Mouse (Mus musculus) ES-E14 (cell line): Measurements from ENCODE around the gene Sqor.

Source experiments
- CHD2 ChIP-seq: IDR thresholded peaks from 2 replicates; pipeline ENCODE4 v1.6.1; 2014; ENCODE audit warnings: mild to moderate bottlenecking, low read depth, low read length, inconsistent platforms
- HCFC1 ChIP-seq: IDR thresholded peaks from 2 replicates; pipeline ENCODE4 v1.6.1; 2012; ENCODE audit warnings: low read length, inconsistent platforms, borderline replicate concordance; ENCODE audit not compliant: insufficient read depth
- ZC3H11A ChIP-seq: IDR thresholded peaks from 2 replicates; pipeline ENCODE4 v1.6.1; 2012; ENCODE audit warnings: low read depth, mild to moderate bottlenecking, inconsistent platforms, low read length, borderline replicate concordance
- ZNF384 ChIP-seq: IDR thresholded peaks from 2 replicates; pipeline ENCODE4 v1.6.1; 2012; ENCODE audit warnings: low read depth, low read length, inconsistent platforms

DNA sequence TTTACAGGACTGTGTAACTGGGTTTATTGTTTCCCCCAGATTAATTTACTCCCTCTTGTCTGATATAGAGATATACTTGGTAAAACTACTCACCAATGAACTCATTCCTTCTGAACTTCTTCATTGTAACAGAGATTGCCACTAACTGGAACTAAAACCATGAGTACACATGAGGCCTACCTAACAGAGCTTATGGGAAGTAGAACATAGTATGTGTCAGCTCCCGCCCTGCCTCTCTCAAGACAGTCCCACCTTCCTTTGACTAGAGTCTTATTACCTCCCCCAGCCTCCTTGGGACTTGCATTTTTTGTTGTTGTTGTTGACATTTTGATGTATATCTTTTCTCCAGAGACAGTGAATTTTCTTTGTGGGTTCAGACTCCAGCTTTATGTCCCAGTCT, 7.9 kb downstream of the Sqor start:
- no peak for TF ChIP-seq ZC3H11A
- no peak for TF ChIP-seq HCFC1
- no peak for TF ChIP-seq CHD2
- no peak for TF ChIP-seq ZNF384
